Mouse (Mus musculus): ENCODE data around the gene Fat3.

- TF ChIP-seq GATA1 (IDR thresholded peaks at IDR 0.05; ENCODE audit: borderline replicate concordance, low read length): no peak
- TF ChIP-seq FLI1 (IDR thresholded peaks at IDR 0.05; ENCODE audit: low read length): no peak
These were observed 438.6 kb downstream of the Fat3 start for GRCm38 (mm10) chr9:16062472-16062871.
